Mouse (Mus musculus) hindbrain, embryonic 13.5 days (tissue): ENCODE measurements around the gene Cxcr5. TPM values are rescaled to one million over a fixed set of nuclear protein-coding genes. Genes with fewer than 3 reads are reported as not detected.

Source experiments
- ATAC-seq: fragments of 200-750 bp; cut with Nextera tagmentation; 2 replicates; pipeline ENCODE4 v1.8.0; 2017; ENCODE audit warnings: moderate TSS enrichment; ENCODE audit not compliant: low FRiP score
- H3K27ac ChIP-seq: fragments of 300-500 bp; sonication (generic); 2 replicates; pipeline ENCODE4 v1.5.1; 2015; ENCODE audit warnings: inconsistent platforms, mild to moderate bottlenecking, moderate library complexity
- H3K27me3 ChIP-seq: fragments of 300-500 bp; sonication (generic); 2 replicates; pipeline ENCODE4 v1.6.1; 2015; ENCODE audit warnings: mild to moderate bottlenecking, inconsistent platforms
- H3K36me3 ChIP-seq: fragments of 300-500 bp; sonication (generic); 2 replicates; pipeline ENCODE4 v1.6.1; 2015; ENCODE audit warnings: mild to moderate bottlenecking, inconsistent platforms
- H3K4me1 ChIP-seq: fragments of 300-500 bp; sonication (generic); replicated peaks from 2 replicates; pipeline ENCODE4 v1.6.1; 2015; ENCODE audit warnings: inconsistent platforms
- H3K4me2 ChIP-seq: fragments of 300-500 bp; sonication (generic); 2 replicates; pipeline ENCODE4 v1.6.1; 2015; ENCODE audit warnings: inconsistent platforms, mild to moderate bottlenecking, moderate library complexity
- H3K4me3 ChIP-seq: fragments of 300-500 bp; sonication (generic); 2 replicates; pipeline ENCODE4 v1.5.1; 2015; ENCODE audit warnings: mild to moderate bottlenecking, inconsistent platforms
- H3K9ac ChIP-seq: fragments of 300-500 bp; sonication (generic); 2 replicates; pipeline ENCODE4 v1.6.1; 2015; ENCODE audit warnings: mild to moderate bottlenecking, inconsistent platforms
- H3K9me3 ChIP-seq: fragments of 300-500 bp; sonication (generic); 2 replicates; pipeline ENCODE4 v1.6.1; 2016; ENCODE audit warnings: inconsistent platforms
- WGBS: fragments of 180-500 bp; shearing (Covaris S2); methylation state at CpG from one replicate; pipeline ENCODE4 v1.1.7; 2015; 5-methylcytosine and 5-hydroxymethylcytosine counted together
- polyA plus RNA-seq: library from polyadenylated mRNA; unstranded; fragments of >200 nt; fragmentation: Nextera tagmentation; extraction: Ambion mirVana; gene quantifications from 2 replicates; pipeline ENCODE4 v1.2.1, GENCODE M21; 2015

Gene Cxcr5
- polyA plus RNA-seq, 1 experiment from 2014 or later: 0.10 TPM

DNA sequence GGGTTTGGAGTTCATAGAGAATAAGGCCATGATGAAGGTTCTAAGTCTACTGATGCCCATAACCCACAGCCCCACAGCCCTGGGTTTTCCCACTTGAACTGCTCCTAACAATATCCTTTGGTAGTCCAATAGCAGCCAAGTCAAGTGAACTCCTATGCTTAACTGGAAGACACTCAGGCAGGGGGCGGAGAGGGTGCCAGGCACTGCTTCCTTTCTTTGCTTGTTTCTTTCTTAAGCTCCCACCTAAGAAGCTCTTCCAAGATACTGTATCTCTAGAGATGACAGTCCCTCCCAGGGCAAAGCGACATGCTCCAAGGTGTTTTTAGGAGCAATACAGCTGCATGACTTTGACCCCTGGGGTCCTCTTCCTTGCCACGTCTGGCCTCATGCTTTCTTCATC is 36.7 kb downstream of the Cxcr5 start:
- Histone ChIP-seq H3K9ac (no peak overlapping the region), H3K9me3 (no peaks in the 10 kb centered on the region), H3K4me2 (no peak overlapping the region), H3K27ac (no peak overlapping the region), H3K27me3 (no peaks in the 10 kb centered on the region), H3K4me3 (no peak overlapping the region), H3K36me3 (no peaks in the 10 kb centered on the region), H3K4me1 (peaks cover 6% of the 10 kb centered on the region; the same call in 1 of the 2 replicates)
- 83% methylated on average over 3 of the region's 3 CpGs for WGBS
- no peak for ATAC-seq

DNA sequence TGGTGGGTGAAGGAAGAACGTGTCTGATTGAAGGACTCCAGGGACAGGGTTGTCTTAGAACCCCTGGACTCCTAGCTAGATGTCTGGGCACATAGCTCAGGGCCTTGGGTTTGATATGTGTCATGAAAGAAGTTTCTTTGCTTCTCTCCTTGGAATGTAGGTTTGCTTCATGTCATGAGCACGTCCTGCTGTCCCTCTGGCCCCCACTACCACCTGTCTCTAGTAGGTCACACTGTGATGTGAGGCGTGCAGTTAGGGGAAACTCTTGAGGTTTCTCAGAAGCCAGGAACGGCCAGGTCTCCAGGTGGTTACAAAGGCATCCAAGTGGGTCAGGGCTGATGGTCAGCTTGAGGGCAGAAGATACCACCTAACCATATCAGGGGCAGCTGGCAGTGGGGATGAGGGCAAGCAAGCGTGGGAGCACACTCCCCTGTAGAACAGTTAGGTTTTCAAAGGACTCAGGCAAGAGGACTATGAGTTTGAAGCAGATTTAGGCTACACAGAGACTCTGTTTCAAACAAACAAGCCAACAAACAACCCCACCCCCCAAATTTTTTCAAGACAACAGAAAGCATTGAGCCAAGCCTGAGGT is 37.3 kb downstream of the Cxcr5 start:
- H3K27ac ChIP-seq: no peak overlapping the region
- ATAC-seq: no peak
- H3K36me3 ChIP-seq: no peaks in the 10 kb centered on the region
- peaks cover 6% of the 10 kb centered on the region; the same call in 1 of the 2 replicates for H3K4me1 ChIP-seq
- H3K27me3 ChIP-seq: no peaks in the 10 kb centered on the region
- no peak overlapping the region for H3K4me2 ChIP-seq
- H3K9ac ChIP-seq: no peak overlapping the region
- no peak overlapping the region for H3K4me3 ChIP-seq
- 78% methylated on average over 5 of the region's 5 CpGs for WGBS
- no peaks in the 10 kb centered on the region for H3K9me3 ChIP-seq

DNA sequence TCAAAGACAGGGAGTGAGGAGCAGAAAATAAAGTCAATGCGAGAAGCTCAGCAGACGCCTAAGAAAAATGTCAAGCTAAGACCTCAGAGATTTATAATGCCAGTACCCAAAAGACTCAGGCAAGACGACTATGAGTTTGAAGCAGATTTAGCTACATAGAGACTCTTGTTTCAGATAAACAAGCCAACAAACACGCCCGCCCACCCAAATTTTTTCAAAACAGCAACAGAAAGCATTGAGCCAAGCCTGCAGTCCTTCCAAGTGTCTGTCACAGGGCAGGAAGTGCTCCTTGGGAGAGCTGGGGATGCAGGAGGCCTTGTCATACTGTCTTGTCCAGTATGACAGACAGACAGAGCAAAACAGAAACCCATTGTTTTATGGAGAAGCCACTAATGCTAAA is 38.0 kb downstream of the Cxcr5 start:
- Histone ChIP-seq H3K4me1 (peaks cover 6% of the 10 kb centered on the region; the same call in 1 of the 2 replicates), H3K27ac (no peak overlapping the region), H3K4me3 (no peak overlapping the region), H3K9ac (no peak overlapping the region), H3K4me2 (no peak overlapping the region), H3K27me3 (no peaks in the 10 kb centered on the region), H3K9me3 (no peaks in the 10 kb centered on the region), H3K36me3 (no peaks in the 10 kb centered on the region)
- ATAC-seq: no peak
- WGBS: 83% methylated on average over 5 of the region's 5 CpGs

DNA sequence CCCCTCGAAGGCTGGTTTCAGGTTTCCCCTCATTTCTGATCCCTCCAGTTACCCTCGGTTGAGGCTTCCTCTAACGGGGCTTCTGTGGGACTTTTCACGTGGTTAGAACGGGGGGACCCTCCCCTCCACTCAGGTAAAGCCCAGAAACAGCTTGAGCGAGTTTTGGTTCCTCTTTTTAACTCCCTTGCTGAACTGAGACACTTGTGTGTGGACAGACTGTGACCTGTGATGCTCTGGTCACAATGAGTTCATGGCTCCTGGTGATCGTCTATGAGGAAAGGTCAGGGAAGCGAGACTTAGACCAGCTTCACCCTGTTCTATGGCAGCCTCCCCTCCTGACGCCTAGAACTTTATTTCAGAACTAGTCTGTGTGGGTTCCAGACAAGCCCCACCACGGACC is 39.8 kb downstream of the Cxcr5 start:
- H3K9ac ChIP-seq: no peak overlapping the region
- no peak overlapping the region for H3K4me3 ChIP-seq
- no peak for ATAC-seq
- no peaks in the 10 kb centered on the region for H3K36me3 ChIP-seq
- no peaks in the 10 kb centered on the region for H3K27me3 ChIP-seq
- WGBS: 81% methylated on average over 10 of the region's 10 CpGs
- no peaks in the 10 kb centered on the region for H3K9me3 ChIP-seq
- no peak overlapping the region for H3K27ac ChIP-seq
- no peak overlapping the region for H3K4me2 ChIP-seq
- H3K4me1 ChIP-seq: peaks cover 9% of the 10 kb centered on the region; the same call in 1 of the 2 replicates

DNA sequence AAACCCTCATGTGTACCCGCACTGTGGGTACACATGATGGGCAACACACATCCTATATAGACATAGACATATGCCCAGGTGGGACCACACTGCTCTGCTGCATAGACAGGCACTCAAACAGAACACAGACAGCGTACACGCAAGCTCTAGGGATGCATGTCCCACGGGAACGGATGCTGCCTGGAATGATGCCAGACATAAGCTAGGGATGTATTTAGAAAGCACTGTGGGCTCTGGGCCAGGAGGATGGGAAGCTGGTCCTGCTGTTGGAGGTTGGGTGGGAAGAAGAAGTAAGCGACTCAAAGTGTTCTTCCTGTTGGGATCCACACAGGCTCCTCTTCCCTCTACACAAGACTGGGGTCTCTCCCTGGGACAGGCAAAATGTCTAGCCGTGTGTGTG is 43.6 kb downstream of the Cxcr5 start:
- 71% methylated on average over 7 of the region's 7 CpGs for WGBS
- Histone ChIP-seq H3K4me3 (no peak overlapping the region), H3K4me2 (no peak overlapping the region), H3K36me3 (no peaks in the 10 kb centered on the region), H3K4me1 (0 out of 2 replicates have a peak, but pooled peaks cover 3% of the 10 kb centered on the region), H3K9me3 (no peaks in the 10 kb centered on the region), H3K9ac (no peak overlapping the region), H3K27me3 (no peaks in the 10 kb centered on the region), H3K27ac (no peak overlapping the region)
- ATAC-seq: no peak

DNA sequence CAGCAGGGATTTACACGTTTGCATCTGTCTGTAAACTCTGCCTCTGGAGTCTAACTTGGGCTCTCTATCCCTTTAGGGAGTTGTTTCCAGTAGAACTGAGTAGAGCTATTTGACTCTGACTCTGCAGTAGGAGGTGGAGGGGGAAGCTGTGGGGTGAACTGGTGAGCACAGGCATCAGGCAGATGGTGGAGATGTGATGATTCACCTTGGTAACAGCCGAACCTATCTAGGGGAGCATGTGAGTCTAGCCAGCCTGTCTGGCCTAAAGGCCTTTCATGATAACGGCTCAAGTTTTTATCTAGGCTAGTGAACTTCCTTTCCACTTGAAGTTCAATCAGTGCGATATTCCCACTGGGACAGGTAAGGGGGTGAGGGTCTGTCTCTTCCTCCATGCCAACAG is 44.3 kb downstream of the Cxcr5 start:
- H3K4me2 ChIP-seq: no peak overlapping the region
- no peak for ATAC-seq
- H3K27ac ChIP-seq: no peak overlapping the region
- no peak overlapping the region for H3K4me3 ChIP-seq
- H3K9me3 ChIP-seq: no peaks in the 10 kb centered on the region
- no peak overlapping the region for H3K9ac ChIP-seq
- H3K4me1 ChIP-seq: 0 out of 2 replicates have a peak, but pooled peaks cover 3% of the 10 kb centered on the region
- H3K27me3 ChIP-seq: no peaks in the 10 kb centered on the region
- H3K36me3 ChIP-seq: no peaks in the 10 kb centered on the region
- 80% methylated on average over 4 of the region's 4 CpGs for WGBS

DNA sequence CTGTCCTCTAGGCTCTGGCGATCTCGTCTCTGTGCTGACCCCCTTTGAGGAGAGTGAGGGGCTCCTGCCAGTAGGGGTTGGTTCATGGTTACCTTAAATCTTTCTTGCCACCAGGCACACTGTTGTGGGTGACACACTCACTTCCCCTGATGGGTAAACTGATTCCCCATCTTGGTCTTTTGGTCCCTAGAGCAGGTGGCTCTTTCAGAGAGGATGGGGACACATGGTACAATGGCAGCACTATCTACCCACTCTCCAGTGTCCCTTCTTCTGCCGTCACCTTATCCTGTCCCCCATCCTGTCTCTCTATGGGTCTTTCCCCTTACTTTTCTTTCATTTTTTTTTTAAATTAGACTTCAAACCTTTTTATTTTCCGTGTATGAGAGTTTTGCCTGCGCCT is 45.8 kb downstream of the Cxcr5 start:
- H3K27me3 ChIP-seq: no peaks in the 10 kb centered on the region
- no peak overlapping the region for H3K4me3 ChIP-seq
- H3K4me1 ChIP-seq: peaks cover 15% of the 10 kb centered on the region
- no peaks in the 10 kb centered on the region for H3K9me3 ChIP-seq
- no peak overlapping the region for H3K27ac ChIP-seq
- 91% methylated on average over 5 of the region's 5 CpGs for WGBS
- no peak overlapping the region for H3K4me2 ChIP-seq
- H3K36me3 ChIP-seq: no peaks in the 10 kb centered on the region
- no peak overlapping the region for H3K9ac ChIP-seq
- ATAC-seq: no peak

DNA sequence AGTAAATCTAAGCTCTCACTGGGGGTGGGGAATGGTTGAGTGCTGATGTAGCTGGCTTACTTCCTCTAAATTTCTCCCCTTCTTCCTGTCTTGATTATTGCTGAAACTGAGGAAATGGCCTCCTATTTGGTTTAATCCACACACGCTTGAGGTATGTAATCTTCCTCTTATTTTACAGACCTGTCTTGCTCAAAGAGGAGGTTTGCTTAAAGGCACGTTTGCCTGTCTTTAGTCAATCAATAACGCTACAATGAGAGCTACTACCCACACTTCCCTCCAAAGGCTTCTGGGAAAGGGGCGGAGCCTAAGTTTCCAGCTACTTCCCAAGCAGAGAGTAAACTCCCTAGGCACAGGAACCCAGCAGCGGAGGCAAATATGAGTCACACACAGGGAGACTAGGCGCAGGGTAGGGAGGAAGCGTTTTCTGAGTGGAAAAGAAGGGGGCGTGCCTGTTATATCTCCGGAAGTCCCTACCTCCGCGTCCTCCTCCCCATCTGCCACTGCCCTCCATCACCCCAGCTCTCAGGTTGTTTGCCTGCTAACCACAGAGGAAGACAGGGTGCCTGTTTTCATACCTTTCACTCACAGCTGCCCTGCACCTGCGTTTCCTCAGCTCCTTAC is 46.4 kb downstream of the Cxcr5 start:
- H3K4me1 ChIP-seq: peaks cover 21% of the 10 kb centered on the region
- H3K9me3 ChIP-seq: no peaks in the 10 kb centered on the region
- no peak overlapping the region for H3K4me2 ChIP-seq
- H3K36me3 ChIP-seq: no peaks in the 10 kb centered on the region
- no peak overlapping the region for H3K4me3 ChIP-seq
- H3K27ac ChIP-seq: no peak overlapping the region
- H3K27me3 ChIP-seq: no peaks in the 10 kb centered on the region
- no peak overlapping the region for H3K9ac ChIP-seq
- WGBS: 76% methylated on average over 12 of the region's 12 CpGs
- ATAC-seq: no peak

DNA sequence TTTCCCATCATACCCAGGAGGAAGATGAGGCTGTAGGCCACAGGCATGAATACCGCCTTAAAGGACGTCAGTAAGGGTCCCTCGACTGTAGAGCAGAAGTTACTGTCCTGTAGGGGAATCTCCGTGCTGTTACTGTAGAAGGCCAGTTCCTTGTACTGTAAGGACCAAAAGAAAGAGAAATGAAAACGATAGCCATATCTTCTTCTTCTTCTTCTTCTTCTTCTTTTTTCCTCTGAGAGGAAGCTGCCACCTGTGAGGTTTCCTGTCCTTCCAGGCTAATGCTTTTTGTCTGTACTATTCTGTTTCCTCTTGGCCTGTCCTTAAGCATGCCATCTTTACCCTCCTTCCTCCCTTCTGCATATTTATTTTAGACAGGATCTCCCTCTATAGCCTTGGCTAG is 47.5 kb downstream of the Cxcr5 start:
- no peak for ATAC-seq
- no peak overlapping the region for H3K4me3 ChIP-seq
- H3K9ac ChIP-seq: no peak overlapping the region
- no peak overlapping the region for H3K4me2 ChIP-seq
- no peaks in the 10 kb centered on the region for H3K9me3 ChIP-seq
- H3K27me3 ChIP-seq: peaks cover 2% of the 10 kb centered on the region; the same call in 1 of the 2 replicates
- WGBS: 92% methylated on average over 5 of the region's 5 CpGs
- peaks cover 3% of the 10 kb centered on the region for H3K36me3 ChIP-seq
- H3K27ac ChIP-seq: no peak overlapping the region
- peaks cover 31% of the 10 kb centered on the region for H3K4me1 ChIP-seq

DNA sequence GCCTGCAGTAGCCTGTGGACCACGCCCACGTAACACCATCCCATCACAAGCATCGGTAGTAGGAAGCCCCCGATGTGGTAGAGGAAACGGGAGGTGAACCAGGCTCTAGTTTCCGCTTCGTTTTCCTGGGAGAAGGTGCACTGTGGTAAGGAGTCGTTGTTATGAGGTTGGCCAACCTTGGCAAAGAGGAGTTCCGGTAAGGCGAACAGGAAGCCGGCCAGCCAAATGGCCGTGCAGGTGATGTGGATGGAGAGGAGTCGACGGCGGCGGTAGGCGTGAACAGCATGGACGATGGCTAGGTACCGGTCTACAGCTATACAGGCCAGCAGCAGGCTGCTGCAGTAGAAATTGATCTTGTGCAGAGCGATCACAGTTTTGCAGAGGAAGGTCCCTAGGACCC is 48.1 kb downstream of the Cxcr5 start:
- peaks cover 9% of the 10 kb centered on the region for H3K36me3 ChIP-seq
- H3K4me3 ChIP-seq: no peak overlapping the region
- WGBS: 79% methylated on average over 20 of the region's 20 CpGs
- H3K9me3 ChIP-seq: no peaks in the 10 kb centered on the region
- ATAC-seq: no peak
- H3K9ac ChIP-seq: no peak overlapping the region
- H3K27ac ChIP-seq: no peak overlapping the region
- peaks cover 37% of the 10 kb centered on the region for H3K4me1 ChIP-seq
- H3K4me2 ChIP-seq: no peak overlapping the region
- H3K27me3 ChIP-seq: peaks cover 7% of the 10 kb centered on the region

DNA sequence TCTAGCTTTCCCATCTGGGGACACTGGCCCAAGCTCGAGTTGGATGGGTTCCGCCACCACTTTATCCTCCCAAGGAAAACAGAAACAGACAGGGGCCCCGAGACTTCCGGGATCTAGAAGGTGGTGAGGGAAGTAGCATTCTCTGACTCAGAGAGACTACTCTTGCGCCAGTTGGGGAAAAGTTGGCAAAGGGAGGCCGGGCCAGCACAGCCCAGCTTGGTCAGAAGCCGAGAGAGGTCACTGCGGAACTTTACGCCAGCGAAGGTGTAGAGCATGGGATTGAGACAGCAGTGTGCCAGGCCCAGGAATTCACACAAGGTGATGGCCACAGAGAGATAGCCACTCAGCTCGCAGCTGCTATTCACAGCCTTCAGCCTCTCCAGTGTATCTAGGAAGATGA is 48.6 kb downstream of the Cxcr5 start:
- Histone ChIP-seq H3K36me3 (peaks cover 13% of the 10 kb centered on the region), H3K4me2 (no peak overlapping the region), H3K27ac (no peak overlapping the region), H3K27me3 (peaks cover 11% of the 10 kb centered on the region), H3K4me1 (peaks cover 38% of the 10 kb centered on the region), H3K9ac (no peak overlapping the region), H3K4me3 (no peak overlapping the region), H3K9me3 (no peaks in the 10 kb centered on the region)
- WGBS: 92% methylated on average over 11 of the region's 11 CpGs
- ATAC-seq: no peak

DNA sequence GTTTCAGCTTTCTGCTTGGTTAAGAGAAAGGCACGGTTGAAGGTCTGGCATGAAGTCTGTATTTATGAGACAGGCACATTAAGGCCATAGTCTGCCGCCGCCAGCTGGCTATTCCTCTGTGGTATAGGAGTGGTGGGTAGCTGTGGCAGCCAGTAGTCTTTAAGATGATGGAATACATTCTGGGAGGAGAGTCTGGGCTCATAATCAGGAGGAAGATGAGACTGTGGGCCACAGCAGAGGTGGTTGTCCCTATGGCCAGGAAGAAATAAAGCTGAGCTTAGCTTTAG is 49.0 kb downstream of the Cxcr5 start:
- WGBS: 79% methylated on average over 3 of the region's 3 CpGs

DNA sequence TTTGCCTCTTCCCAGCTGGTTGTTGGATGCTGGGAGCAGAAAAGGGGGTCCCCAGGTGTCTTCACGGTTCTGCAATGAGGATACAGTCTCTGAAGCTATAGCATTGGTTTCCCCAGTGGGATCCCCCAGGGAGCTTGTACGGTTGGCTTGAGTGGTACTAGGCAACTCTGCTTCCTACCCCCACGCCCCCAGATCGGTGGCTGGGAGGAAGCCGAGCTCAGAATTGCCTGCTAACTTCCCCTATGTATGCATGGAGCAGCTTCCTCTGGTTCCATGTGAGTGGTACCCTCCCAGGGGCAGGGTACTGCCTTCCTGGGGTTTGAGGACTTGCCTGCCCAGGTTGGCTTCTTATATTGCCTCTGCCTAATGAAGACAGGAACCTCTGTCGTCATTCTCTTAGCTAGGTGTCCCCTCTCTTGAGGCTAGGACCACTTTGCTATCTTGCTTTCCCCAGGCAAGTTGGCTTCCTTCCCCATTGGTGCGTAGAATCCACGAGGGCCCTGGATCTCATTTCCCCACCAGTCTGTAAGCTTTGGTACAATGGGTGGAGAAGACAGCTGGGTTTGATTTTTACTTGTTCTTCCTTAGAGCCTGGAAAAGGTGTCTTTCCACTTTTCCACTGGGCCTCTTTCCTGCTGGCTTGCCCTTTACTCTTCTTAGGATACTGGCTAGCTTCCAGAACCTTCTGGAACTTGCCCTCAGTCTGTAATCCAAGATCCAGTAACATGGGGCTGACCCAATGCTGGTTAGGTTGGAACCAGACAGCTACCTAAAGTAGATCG is 49.6 kb downstream of the Cxcr5 start:
- no peak for ATAC-seq
- Histone ChIP-seq H3K4me2 (no peak overlapping the region), H3K9ac (no peak overlapping the region), H3K27ac (no peak overlapping the region), H3K4me3 (no peak overlapping the region), H3K9me3 (no peaks in the 10 kb centered on the region), H3K36me3 (peaks cover 23% of the 10 kb centered on the region), H3K4me1 (peaks cover 36% of the 10 kb centered on the region), H3K27me3 (peaks cover 11% of the 10 kb centered on the region)
- 69% methylated on average over 9 of the region's 9 CpGs for WGBS

More for the DNA sequence above, 49.0 kb downstream of the Cxcr5 start:
- Histone ChIP-seq H3K9me3 (no peaks in the 10 kb centered on the region), H3K4me3 (no peak overlapping the region), H3K27me3 (peaks cover 11% of the 10 kb centered on the region), H3K27ac (no peak overlapping the region), H3K9ac (no peak overlapping the region), H3K4me2 (no peak overlapping the region), H3K36me3 (peaks cover 18% of the 10 kb centered on the region), H3K4me1 (peaks cover 36% of the 10 kb centered on the region)
- no peak for ATAC-seq
